Mouse (Mus musculus): ENCODE results near the gene Calml3. TPM values are rescaled to one million over a fixed set of nuclear protein-coding genes. Genes with fewer than 3 reads are reported as not detected.
"Not testable (repeated sequence)": the region's sequence is repeated elsewhere in the genome, so short reads cannot be mapped to it uniquely, and the experiment has no call there.

Gene Calml3
- not detected in 2 replicates for polyA plus RNA-seq (2015; fragmentation: Nextera tagmentation; extraction: Ambion mirVana)

DNA sequence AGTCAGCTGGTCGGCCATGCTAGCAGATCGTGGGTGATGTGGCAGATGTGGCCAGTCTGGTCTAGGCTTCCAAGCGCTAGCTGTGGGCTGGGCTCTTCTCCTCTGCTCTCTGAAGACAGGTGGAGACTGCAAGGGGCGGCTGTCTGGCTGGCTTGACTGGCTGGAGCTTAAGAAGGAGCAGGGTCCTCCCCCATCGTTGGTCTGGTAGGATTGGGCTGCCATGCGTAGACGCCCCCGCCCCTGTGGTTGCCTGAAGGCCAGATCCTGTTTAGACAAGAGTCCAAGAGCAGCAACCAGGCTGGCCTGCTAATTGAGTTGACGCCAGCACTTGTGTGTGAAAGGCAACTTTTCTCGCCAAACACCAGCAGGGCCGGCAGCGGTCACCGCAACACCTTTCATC lies at the start of gene Calml3:
Calml3 (minus strand) TSS at position 131 of the 400 bp plus-strand sequence.
- H3K9ac ChIP-seq (replicated peaks; ENCODE audit: low read depth, low read length): no peak within 1 kb of the TSS
- H3K27ac ChIP-seq (ENCODE audit: low read length): no peak within 1 kb of the TSS
- H3K36me3 ChIP-seq (ENCODE audit: control insufficient read depth, insufficient read depth): no peaks in the 10 kb centered on the region
- H3K4me2 ChIP-seq (ENCODE audit: low read length): no peak within 1 kb of the TSS
- no peaks in the 10 kb centered on the region for H3K4me1 ChIP-seq (replicated peaks; ENCODE audit: control insufficient read depth, insufficient read depth, low read length)
- ATAC-seq: no peak
- no peak within 1 kb of the TSS for H3K4me3 ChIP-seq (replicated peaks; ENCODE audit: low read length)
- no peaks in the 10 kb centered on the region for H3K9me3 ChIP-seq (ENCODE audit: control insufficient read depth, low read length)
- H3K27me3 ChIP-seq (replicated peaks; ENCODE audit: control insufficient read depth, insufficient read depth, low read length): no peaks in the 10 kb centered on the region
- WGBS: 91% methylated on average over 13 of the region's 13 CpGs

DNA sequence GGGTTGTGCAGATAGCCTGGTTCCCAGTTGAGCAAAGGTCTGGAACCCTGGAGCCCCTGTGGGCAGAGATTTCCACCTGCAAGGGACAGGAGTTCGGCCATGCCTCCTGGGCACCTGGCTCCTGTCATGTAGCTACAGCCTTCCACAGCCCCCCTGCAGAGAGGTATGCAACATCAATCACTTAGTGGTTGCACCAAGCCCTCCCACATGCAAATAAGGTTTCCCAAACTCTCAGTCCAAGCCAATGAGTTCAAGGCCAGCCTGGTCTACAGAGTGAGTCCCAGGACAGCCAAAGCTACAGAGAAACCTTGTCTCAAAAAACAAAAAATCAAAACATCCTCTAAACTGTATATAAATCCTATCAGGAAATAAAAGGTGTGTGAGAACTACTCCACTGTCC lies 46.2 kb upstream of the Calml3 start:
- 80% methylated on average over 1 of the region's 1 CpGs for WGBS
- Histone ChIP-seq H3K36me3 (ENCODE audit: control insufficient read depth, insufficient read depth) (no peaks in the 10 kb centered on the region), H3K4me2 (ENCODE audit: low read length) (no peak overlapping the region), H3K4me3 (replicated peaks; ENCODE audit: low read length) (no peak overlapping the region), H3K9ac (replicated peaks; ENCODE audit: low read depth, low read length) (no peak overlapping the region), H3K27me3 (replicated peaks; ENCODE audit: control insufficient read depth, insufficient read depth, low read length) (no peaks in the 10 kb centered on the region), H3K9me3 (ENCODE audit: control insufficient read depth, low read length) (no peaks in the 10 kb centered on the region), H3K4me1 (replicated peaks; ENCODE audit: control insufficient read depth, insufficient read depth, low read length) (no peaks in the 10 kb centered on the region), H3K27ac (ENCODE audit: low read length) (no peak overlapping the region)
- ATAC-seq: no peak

DNA sequence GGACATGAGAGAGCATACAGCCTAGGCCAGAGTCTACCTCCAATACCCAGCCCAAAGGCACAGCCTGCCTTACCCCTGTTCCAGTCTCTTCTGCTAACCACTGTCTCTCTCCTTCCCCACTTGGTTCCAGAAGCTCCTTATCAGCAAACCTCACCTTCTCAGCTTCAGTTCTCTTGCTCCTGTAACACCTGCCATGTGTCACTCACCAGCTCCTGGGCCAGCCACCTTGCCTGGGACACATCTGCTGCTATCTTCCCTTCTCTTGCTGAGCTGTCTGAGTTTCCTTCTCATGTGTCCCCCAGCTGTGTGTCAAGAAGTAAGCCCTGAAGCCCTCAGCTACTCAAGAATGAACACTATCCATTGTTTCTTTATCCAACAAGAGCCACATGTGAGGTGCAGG lies 36.5 kb upstream of the Calml3 start:
- H3K4me1 ChIP-seq (replicated peaks; ENCODE audit: control insufficient read depth, insufficient read depth, low read length); H3K27ac ChIP-seq (ENCODE audit: low read length); H3K9me3 ChIP-seq (ENCODE audit: control insufficient read depth, low read length); H3K36me3 ChIP-seq (ENCODE audit: control insufficient read depth, insufficient read depth); H3K27me3 ChIP-seq (replicated peaks; ENCODE audit: control insufficient read depth, insufficient read depth, low read length); H3K4me2 ChIP-seq (ENCODE audit: low read length); ATAC-seq; H3K4me3 ChIP-seq (replicated peaks; ENCODE audit: low read length); H3K9ac ChIP-seq (replicated peaks; ENCODE audit: low read depth, low read length): not testable (repeated sequence)

DNA sequence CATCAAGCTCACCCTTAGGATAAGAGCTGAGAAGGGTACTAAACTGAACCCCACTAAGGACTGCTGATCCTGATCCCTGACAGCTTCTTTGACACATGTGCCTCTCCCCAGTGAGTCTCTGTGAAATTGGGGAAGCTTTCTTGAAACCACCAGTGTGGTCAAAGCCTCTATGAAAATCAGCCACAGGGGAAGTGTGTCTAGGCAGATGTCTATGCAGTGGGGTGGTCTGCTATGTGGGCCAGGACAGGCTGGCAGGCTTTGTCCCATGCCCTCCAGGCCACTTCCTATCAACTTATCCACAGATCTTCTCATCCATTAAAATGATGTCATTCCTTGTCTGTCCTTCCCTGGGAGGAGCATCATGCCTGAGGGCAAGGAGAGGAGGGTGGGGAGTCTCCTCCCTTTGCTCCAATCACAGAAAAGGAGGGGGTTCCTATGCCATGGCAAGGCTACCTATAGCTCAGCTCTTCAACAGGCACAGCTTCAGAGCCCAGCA lies 33.2 kb upstream of the Calml3 start, which contains the start of gene Calm4:
Calm4 (plus strand) TSS at position 446 of the 496 bp plus-strand sequence.
- not testable (repeated sequence) for H3K4me1 ChIP-seq (replicated peaks; ENCODE audit: control insufficient read depth, insufficient read depth, low read length); H3K27me3 ChIP-seq (replicated peaks; ENCODE audit: control insufficient read depth, insufficient read depth, low read length); H3K4me2 ChIP-seq (ENCODE audit: low read length); H3K9me3 ChIP-seq (ENCODE audit: control insufficient read depth, low read length); H3K27ac ChIP-seq (ENCODE audit: low read length); H3K36me3 ChIP-seq (ENCODE audit: control insufficient read depth, insufficient read depth); H3K9ac ChIP-seq (replicated peaks; ENCODE audit: low read depth, low read length); ATAC-seq; H3K4me3 ChIP-seq (replicated peaks; ENCODE audit: low read length)

DNA sequence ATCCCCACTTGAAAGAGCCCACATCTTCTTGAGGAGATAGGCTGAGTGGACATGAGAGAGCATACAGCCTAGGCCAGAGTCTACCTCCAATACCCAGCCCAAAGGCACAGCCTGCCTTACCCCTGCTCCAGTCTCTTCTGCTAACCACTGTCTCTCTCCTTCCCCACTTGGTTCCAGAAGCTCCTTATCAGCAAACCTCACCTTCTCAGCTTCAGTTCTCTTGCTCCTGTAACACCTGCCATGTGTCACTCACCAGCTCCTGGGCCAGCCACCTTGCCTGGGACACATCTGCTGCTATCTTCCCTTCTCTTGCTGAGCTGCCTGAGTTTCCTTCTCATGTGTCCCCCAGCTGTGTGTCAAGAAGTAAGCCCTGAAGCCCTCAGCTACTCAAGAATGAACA lies 29.5 kb upstream of the Calml3 start:
- not testable (repeated sequence) for ATAC-seq; H3K27me3 ChIP-seq (replicated peaks; ENCODE audit: control insufficient read depth, insufficient read depth, low read length); H3K36me3 ChIP-seq (ENCODE audit: control insufficient read depth, insufficient read depth); H3K4me2 ChIP-seq (ENCODE audit: low read length); H3K4me1 ChIP-seq (replicated peaks; ENCODE audit: control insufficient read depth, insufficient read depth, low read length); H3K4me3 ChIP-seq (replicated peaks; ENCODE audit: low read length); H3K9ac ChIP-seq (replicated peaks; ENCODE audit: low read depth, low read length); H3K27ac ChIP-seq (ENCODE audit: low read length); H3K9me3 ChIP-seq (ENCODE audit: control insufficient read depth, low read length)

GRCm38 (mm10) chr13:3832450-3832849 lies 28.3 kb upstream of the Calml3 start:
- Histone ChIP-seq H3K4me2 (ENCODE audit: low read length) (no peak overlapping the region), H3K4me1 (replicated peaks; ENCODE audit: control insufficient read depth, insufficient read depth, low read length) (no peaks in the 10 kb centered on the region), H3K9ac (replicated peaks; ENCODE audit: low read depth, low read length) (no peak overlapping the region), H3K9me3 (ENCODE audit: control insufficient read depth, low read length) (no peaks in the 10 kb centered on the region), H3K27me3 (replicated peaks; ENCODE audit: control insufficient read depth, insufficient read depth, low read length) (no peaks in the 10 kb centered on the region), H3K27ac (ENCODE audit: low read length) (no peak overlapping the region), H3K36me3 (ENCODE audit: control insufficient read depth, insufficient read depth) (no peaks in the 10 kb centered on the region), H3K4me3 (replicated peaks; ENCODE audit: low read length) (no peak overlapping the region)
- no peak for ATAC-seq
- WGBS: 76% methylated on average over 2 of the region's 2 CpGs

DNA sequence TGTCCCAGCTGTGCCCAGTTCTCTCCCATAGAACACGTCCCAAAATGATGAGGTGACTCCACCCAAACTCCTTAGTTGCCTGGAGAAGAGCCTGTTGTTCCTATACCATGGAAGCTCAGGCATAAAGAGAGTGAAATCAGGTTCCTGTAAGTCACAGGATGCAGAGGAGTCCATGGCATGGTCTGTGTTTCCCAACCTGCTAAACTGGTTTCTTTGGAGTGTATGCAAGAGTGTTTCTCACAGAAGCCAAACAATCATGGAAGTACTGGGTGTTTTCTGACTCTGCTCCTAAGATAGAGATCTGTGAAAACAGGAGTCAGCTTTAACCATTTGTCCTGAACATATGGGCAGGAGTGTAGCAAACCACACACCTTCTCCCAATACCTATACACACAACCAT lies 27.9 kb upstream of the Calml3 start:
- no peak overlapping the region for H3K4me2 ChIP-seq (ENCODE audit: low read length)
- H3K9ac ChIP-seq (replicated peaks; ENCODE audit: low read depth, low read length): no peak overlapping the region
- 50% methylated on average over 1 of the region's 1 CpGs for WGBS
- no peak overlapping the region for H3K27ac ChIP-seq (ENCODE audit: low read length)
- H3K4me1 ChIP-seq (replicated peaks; ENCODE audit: control insufficient read depth, insufficient read depth, low read length): no peaks in the 10 kb centered on the region
- H3K27me3 ChIP-seq (replicated peaks; ENCODE audit: control insufficient read depth, insufficient read depth, low read length): no peaks in the 10 kb centered on the region
- H3K36me3 ChIP-seq (ENCODE audit: control insufficient read depth, insufficient read depth): no peaks in the 10 kb centered on the region
- ATAC-seq: no peak
- no peaks in the 10 kb centered on the region for H3K9me3 ChIP-seq (ENCODE audit: control insufficient read depth, low read length)
- no peak overlapping the region for H3K4me3 ChIP-seq (replicated peaks; ENCODE audit: low read length)

DNA sequence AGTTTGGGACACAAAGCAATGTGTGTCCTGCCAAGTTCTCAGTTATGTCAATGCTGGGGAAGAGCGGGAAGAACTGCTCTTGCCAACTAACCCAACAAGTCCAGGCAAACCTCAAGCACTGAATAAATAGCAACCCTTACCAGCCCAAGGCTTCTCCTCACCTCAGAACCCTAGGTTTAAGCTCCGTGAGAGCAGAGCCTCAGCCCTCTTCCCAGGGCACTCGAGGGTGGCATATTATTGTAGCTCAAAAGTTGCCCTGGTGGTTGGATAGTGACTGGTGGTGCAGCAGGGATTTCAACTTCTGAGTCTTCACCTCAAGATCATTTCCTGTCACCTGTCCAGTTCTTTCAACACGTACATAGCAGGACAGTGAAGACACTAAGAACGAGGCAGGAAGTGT lies 27.4 kb upstream of the Calml3 start:
- H3K9me3 ChIP-seq (ENCODE audit: control insufficient read depth, low read length): no peaks in the 10 kb centered on the region
- H3K4me2 ChIP-seq (ENCODE audit: low read length): no peak overlapping the region
- no peaks in the 10 kb centered on the region for H3K36me3 ChIP-seq (ENCODE audit: control insufficient read depth, insufficient read depth)
- no peak overlapping the region for H3K27ac ChIP-seq (ENCODE audit: low read length)
- H3K27me3 ChIP-seq (replicated peaks; ENCODE audit: control insufficient read depth, insufficient read depth, low read length): no peaks in the 10 kb centered on the region
- ATAC-seq: no peak
- H3K4me3 ChIP-seq (replicated peaks; ENCODE audit: low read length): no peak overlapping the region
- 86% methylated on average over 5 of the region's 5 CpGs for WGBS
- H3K4me1 ChIP-seq (replicated peaks; ENCODE audit: control insufficient read depth, insufficient read depth, low read length): no peaks in the 10 kb centered on the region
- H3K9ac ChIP-seq (replicated peaks; ENCODE audit: low read depth, low read length): no peak overlapping the region

GRCm38 (mm10) chr13:3825726-3826125 lies 21.6 kb upstream of the Calml3 start:
- no peak for ATAC-seq
- Histone ChIP-seq H3K27me3 (replicated peaks; ENCODE audit: control insufficient read depth, insufficient read depth, low read length) (no peaks in the 10 kb centered on the region), H3K9me3 (ENCODE audit: control insufficient read depth, low read length) (no peaks in the 10 kb centered on the region)

DNA sequence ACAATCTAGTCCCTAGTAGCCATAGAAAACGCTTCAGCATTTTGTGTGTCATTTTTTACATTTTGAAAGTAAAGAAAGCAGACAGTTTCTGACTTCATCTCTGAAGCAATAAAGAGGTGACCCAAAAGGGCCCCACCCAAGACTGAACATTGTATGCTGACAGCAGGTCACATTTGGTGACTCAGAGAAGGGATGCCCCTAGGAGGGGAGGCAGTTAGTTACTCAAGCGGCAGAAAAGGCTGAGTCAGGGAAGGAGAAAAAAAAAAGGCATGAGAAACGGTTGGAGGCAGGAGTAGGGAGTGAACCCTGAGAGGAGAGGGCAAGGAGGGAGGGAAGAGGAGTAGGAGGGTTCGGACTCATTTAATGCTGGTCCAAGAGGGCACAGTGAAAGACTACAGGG lies 18.0 kb upstream of the Calml3 start:
- Histone ChIP-seq H3K4me1 (replicated peaks; ENCODE audit: control insufficient read depth, insufficient read depth, low read length) (no peaks in the 10 kb centered on the region), H3K9ac (replicated peaks; ENCODE audit: low read depth, low read length) (no peak overlapping the region), H3K27ac (ENCODE audit: low read length) (no peak overlapping the region), H3K36me3 (ENCODE audit: control insufficient read depth, insufficient read depth) (no peaks in the 10 kb centered on the region), H3K4me2 (ENCODE audit: low read length) (no peak overlapping the region), H3K4me3 (replicated peaks; ENCODE audit: low read length) (no peak overlapping the region), H3K27me3 (replicated peaks; ENCODE audit: control insufficient read depth, insufficient read depth, low read length) (no peaks in the 10 kb centered on the region), H3K9me3 (ENCODE audit: control insufficient read depth, low read length) (no peaks in the 10 kb centered on the region)
- ATAC-seq: no peak
- WGBS: 57% methylated on average over 4 of the region's 4 CpGs

More at GRCm38 (mm10) chr13:3825726-3826125, 21.6 kb upstream of the Calml3 start:
- Histone ChIP-seq H3K9ac (replicated peaks; ENCODE audit: low read depth, low read length) (no peak overlapping the region), H3K4me3 (replicated peaks; ENCODE audit: low read length) (no peak overlapping the region), H3K27ac (ENCODE audit: low read length) (no peak overlapping the region), H3K36me3 (ENCODE audit: control insufficient read depth, insufficient read depth) (no peaks in the 10 kb centered on the region), H3K4me2 (ENCODE audit: low read length) (no peak overlapping the region), H3K4me1 (replicated peaks; ENCODE audit: control insufficient read depth, insufficient read depth, low read length) (no peaks in the 10 kb centered on the region)

Data from forebrain, embryonic 16.5 days (tissue).